Mouse (Mus musculus) midbrain, postnatal 0 days (tissue): Measurements from ENCODE around the gene Gm9918. TPM values are rescaled to one million over a fixed set of nuclear protein-coding genes. Genes with fewer than 3 reads are reported as not detected.

Source experiments
- ATAC-seq: fragments of 200-750 bp; cut with Nextera tagmentation; 2 replicates; pipeline ENCODE4 v1.8.0; 2017; ENCODE audit warnings: moderate number of reproducible peaks, mild to moderate bottlenecking, moderate TSS enrichment, moderate library complexity; ENCODE audit not compliant: low FRiP score
- DNase-seq: peaks from one replicate; pipeline ENCODE4 v3.0.0-alpha.2; 2015; ENCODE audit warnings: low spot score
- H3K27ac ChIP-seq: fragments of 300-500 bp; sonication (generic); 2 replicates; pipeline ENCODE4 v1.5.1; 2014; ENCODE audit warnings: low read depth, mild to moderate bottlenecking, low read length, mixed read lengths
- H3K27me3 ChIP-seq: fragments of 300-500 bp; sonication (generic); 2 replicates; pipeline ENCODE4 v1.6.1; 2014; ENCODE audit warnings: low read length, control low read depth, mixed read lengths; ENCODE audit not compliant: insufficient read depth
- H3K36me3 ChIP-seq: fragments of 300-500 bp; sonication (generic); 2 replicates; pipeline ENCODE4 v1.6.1; 2014; ENCODE audit warnings: low read length, control low read depth, mixed read lengths; ENCODE audit not compliant: insufficient read depth
- H3K4me1 ChIP-seq: fragments of 300-500 bp; sonication (generic); 2 replicates; pipeline ENCODE4 v1.6.1; 2014; ENCODE audit warnings: mild to moderate bottlenecking, control low read depth, antibody characterized with exemption, low read length, mixed read lengths; ENCODE audit not compliant: insufficient read depth
- H3K4me2 ChIP-seq: fragments of 300-500 bp; sonication (generic); 2 replicates; pipeline ENCODE4 v1.6.1; 2014; ENCODE audit warnings: low read depth, mild to moderate bottlenecking, low read length, mixed read lengths; ENCODE audit not compliant: poor library complexity, severe bottlenecking
- H3K4me3 ChIP-seq: fragments of 300-500 bp; sonication (generic); 2 replicates; pipeline ENCODE4 v1.5.1; 2014; ENCODE audit warnings: low read depth, mild to moderate bottlenecking, low read length, moderate library complexity
- H3K9ac ChIP-seq: fragments of 300-500 bp; sonication (generic); replicated peaks from 2 replicates; pipeline ENCODE4 v1.6.1; 2014; ENCODE audit warnings: mild to moderate bottlenecking, low read length, moderate library complexity, mixed read lengths; ENCODE audit not compliant: poor library complexity, severe bottlenecking
- H3K9me3 ChIP-seq: fragments of 300-500 bp; sonication (generic); 2 replicates; pipeline ENCODE4 v1.6.1; 2016; ENCODE audit warnings: low read length, control low read depth
- CTCF ChIP-seq: IDR thresholded peaks from 2 replicates; pipeline ENCODE4 v1.5.1; 2016; ENCODE audit warnings: antibody characterized with exemption, mild to moderate bottlenecking
- WGBS: fragments of 180-500 bp; shearing (Covaris S2); extraction: QIAGEN DNeasy Blood & Tissue Kit; methylation state at CpG from one replicate; pipeline ENCODE4 v1.1.7; 2014; 5-methylcytosine and 5-hydroxymethylcytosine counted together
- polyA plus RNA-seq: library from polyadenylated mRNA; unstranded; fragments of >200 nt; fragmentation: Nextera tagmentation; extraction: Ambion mirVana; gene quantifications from 2 replicates; pipeline ENCODE4 v1.2.1, GENCODE M21; 2015
- total RNA-seq: library from RNA; depleted of rRNA; stranded (reverse); fragments of >200 nt; gene quantifications from 2 replicates; pipeline ENCODE4 v1.2.3, GENCODE M21; 2014

Gm9918 gene
- total and polyA plus RNA-seq, 2 experiments from 2014 or later, result not detected

DNA sequence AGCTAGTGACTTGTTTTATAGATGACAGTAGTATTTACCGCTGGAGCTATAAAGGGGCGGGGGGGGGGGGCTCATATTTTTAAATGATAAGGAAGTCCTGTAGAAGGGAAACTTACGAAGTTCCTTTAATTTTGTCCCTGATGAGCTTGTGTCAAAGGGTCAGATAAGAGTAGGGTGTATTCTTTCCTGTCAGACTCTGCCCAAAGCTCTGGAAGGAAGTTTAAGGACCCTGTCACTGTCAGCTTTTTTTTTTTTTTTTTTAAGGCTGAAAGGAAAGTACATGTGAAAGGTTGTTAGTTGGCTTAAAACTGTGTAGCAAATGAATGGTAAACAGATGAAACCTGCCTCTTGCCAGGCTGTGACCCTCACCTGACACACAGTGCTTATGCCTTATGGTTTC lies 13.3 kb downstream of the Gm9918 start:
- peaks cover 6% of the 10 kb centered on the region; the same call in 1 of the 2 replicates for H3K4me1 ChIP-seq
- no peaks in the 10 kb centered on the region for H3K27me3 ChIP-seq
- TF ChIP-seq CTCF, result no peak
- H3K4me2 ChIP-seq, result no peak overlapping the region
- DNase-seq, result no peak
- H3K27ac ChIP-seq, result no peak overlapping the region
- H3K9me3 ChIP-seq, result no peaks in the 10 kb centered on the region
- peaks cover 20% of the 10 kb centered on the region for H3K36me3 ChIP-seq
- 80% methylated on average over 3 of the region's 3 CpGs for WGBS
- H3K9ac ChIP-seq, result no peak overlapping the region
- H3K4me3 ChIP-seq, result no peak overlapping the region
- ATAC-seq, result no peak

DNA sequence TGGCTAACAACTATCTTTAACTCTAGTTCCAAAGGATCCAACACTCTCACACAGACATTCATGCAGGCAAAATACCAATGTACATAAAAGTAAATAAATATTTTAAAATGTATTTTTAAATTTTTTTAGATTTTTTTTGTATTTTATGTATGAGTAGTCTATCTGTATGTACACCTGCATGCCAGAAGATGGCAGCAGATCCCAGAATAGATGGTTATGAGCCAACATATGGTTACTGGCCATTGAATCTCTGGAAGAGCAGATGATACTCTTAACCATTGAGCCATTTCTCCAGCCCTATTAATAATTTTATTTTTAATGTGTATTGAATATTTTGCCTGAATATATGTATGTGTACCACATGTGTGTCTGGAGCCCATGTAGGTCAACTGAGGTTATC lies 17.0 kb downstream of the Gm9918 start:
- TF ChIP-seq CTCF, result peak; percentile 77
- ATAC-seq, result no peak
- Histone ChIP-seq H3K4me2 (no peak overlapping the region), H3K27ac (no peak overlapping the region), H3K36me3 (peaks cover 4% of the 10 kb centered on the region; the same call in 1 of the 2 replicates), H3K4me3 (no peak overlapping the region), H3K9me3 (no peaks in the 10 kb centered on the region), H3K9ac (no peak overlapping the region), H3K4me1 (no peaks in the 10 kb centered on the region), H3K27me3 (no peaks in the 10 kb centered on the region)
- peak; percentile 46 for DNase-seq

DNA sequence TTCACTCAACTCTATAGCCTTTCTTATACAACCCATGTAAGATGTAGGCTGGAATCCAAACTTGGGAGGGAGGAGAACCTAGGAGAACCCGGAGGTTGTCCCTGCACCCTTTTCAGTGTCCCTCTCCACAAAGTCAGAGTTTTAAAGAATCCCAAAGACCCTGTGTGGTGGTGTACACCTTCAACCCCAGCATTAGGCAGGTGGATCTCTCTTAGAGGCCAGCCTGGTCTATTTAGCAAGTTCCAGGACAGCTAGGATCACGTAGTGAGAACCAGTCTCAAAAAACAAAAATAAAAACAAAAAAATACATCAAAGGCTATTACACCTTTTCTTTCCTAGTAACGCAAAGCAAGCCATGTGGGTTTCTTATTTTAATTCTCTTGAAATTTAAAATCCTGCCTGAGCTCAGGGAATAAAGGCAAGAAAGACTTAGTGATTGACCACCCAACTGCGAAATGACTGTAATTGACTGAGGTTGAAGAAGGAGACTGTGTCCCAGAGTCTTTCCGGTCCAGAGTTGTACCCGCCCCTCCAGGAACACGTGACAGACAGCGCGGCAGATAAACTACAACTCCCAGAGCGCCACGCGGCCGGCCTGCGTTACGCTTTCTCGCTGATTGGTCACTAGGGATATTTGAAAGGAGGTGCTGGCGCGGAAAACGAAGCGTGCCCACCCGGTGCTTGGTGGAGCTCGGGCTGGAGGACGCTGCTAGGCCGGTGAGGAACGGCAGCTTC lies 25.4 kb downstream of the Gm9918 start, which contains the start of gene Espl1:
Espl1 (plus strand) TSS at position 634 of the 735 bp plus-strand sequence.
- ATAC-seq (peak; percentile 97), DNase-seq (peak; percentile 96)
- Histone ChIP-seq H3K4me3 (peak within 1 kb of the TSS; percentile 52), H3K27ac (peak within 1 kb of the TSS; percentile 21), H3K4me2 (peak within 1 kb of the TSS; percentile 100), H3K9ac (peak within 1 kb of the TSS; percentile 9), H3K27me3 (no peaks in the 10 kb centered on the region), H3K4me1 (0 out of 2 replicates have a peak, but pooled peaks cover 3% of the 10 kb centered on the region), H3K36me3 (no peaks in the 10 kb centered on the region), H3K9me3 (no peaks in the 10 kb centered on the region)
- 7% methylated on average over 25 of the region's 25 CpGs for WGBS
- TF ChIP-seq CTCF, result 0 out of 2 replicates have a peak, but pooled peaks have one; percentile 1

DNA sequence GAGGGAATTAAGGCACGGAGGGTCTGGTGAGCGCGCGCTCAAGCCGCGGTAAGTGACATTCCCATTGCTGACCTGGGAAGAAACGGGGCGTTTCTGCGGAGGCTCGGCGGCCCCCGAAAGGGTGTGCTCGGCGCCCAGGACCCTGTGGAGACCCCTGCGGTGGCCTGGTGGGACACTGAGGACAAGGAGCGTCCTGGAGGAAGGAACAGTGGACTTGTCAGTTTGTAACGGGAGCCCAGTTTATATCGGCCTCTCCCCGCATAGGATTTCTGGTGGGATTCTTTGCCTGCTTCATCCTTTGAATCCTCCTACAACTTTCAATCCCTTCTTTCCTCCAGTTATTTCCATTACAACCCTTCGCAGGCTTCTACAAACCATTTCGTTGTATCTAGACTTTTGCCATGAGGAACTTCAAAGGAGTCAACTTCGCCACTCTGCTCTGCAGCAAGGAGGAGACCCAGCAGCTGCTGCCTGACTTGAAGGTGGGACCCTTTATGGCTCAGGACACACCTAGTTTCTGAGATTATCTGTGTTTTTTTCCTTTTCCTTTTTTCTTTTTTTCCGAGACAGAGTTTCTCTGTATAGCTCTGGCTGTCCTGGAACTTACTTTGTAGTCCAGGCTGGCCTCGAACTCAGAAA lies 26.1 kb downstream of the Gm9918 start:
- Histone ChIP-seq H3K4me1 (0 out of 2 replicates have a peak, but pooled peaks cover 3% of the 10 kb centered on the region), H3K27me3 (no peaks in the 10 kb centered on the region), H3K4me2 (peak overlapping the region; percentile 100), H3K4me3 (peak overlapping the region; percentile 52), H3K36me3 (no peaks in the 10 kb centered on the region), H3K9ac (no peak overlapping the region), H3K9me3 (no peaks in the 10 kb centered on the region), H3K27ac (no peak overlapping the region)
- no peak for DNase-seq
- 5% methylated on average over 24 of the region's 24 CpGs for WGBS
- TF ChIP-seq CTCF, result no peak
- ATAC-seq, result peak; percentile 20; the same call in 1 of the 2 replicates

- over 99% methylated on average over 6 of the region's 6 CpGs for WGBS
- DNase-seq (no peak), ATAC-seq (no peak)
- no peaks in the 10 kb centered on the region for H3K4me1 ChIP-seq
- no peaks in the 10 kb centered on the region for H3K36me3 ChIP-seq
- no peak overlapping the region for H3K4me2 ChIP-seq
- H3K27me3 ChIP-seq, result no peaks in the 10 kb centered on the region
- H3K27ac ChIP-seq, result no peak overlapping the region
- H3K9ac ChIP-seq, result no peak overlapping the region
- H3K4me3 ChIP-seq, result no peak overlapping the region
- TF ChIP-seq CTCF, result no peak
- no peaks in the 10 kb centered on the region for H3K9me3 ChIP-seq
Measured at GRCm38 (mm10) chr15:102302542-102302941, 32.2 kb downstream of the Gm9918 start.

DNA sequence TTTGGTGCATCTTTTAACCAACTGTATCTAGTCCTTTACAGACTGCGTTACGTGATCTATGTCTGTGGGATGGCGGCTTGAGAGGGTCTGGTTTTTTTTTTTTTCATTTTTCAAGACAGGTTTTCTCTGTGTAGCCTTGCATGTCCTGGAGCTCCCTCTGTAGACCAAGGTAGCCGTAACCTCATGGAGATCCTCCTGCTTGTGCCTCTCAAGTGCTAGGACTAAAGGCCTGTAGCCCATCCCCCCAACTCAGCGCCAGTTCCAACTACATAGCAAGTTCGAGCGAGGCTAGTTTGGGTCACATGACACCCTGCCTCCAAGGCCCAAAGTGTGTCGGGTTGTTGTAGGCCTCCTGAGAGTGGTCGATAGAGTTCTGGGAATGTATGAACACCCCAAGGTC lies 38.4 kb downstream of the Gm9918 start:
- ATAC-seq, result no peak
- TF ChIP-seq CTCF, result no peak
- Histone ChIP-seq H3K9ac (no peak overlapping the region), H3K4me3 (no peak overlapping the region), H3K27ac (no peak overlapping the region), H3K4me1 (no peaks in the 10 kb centered on the region), H3K4me2 (no peak overlapping the region), H3K27me3 (no peaks in the 10 kb centered on the region), H3K36me3 (no peaks in the 10 kb centered on the region), H3K9me3 (no peaks in the 10 kb centered on the region)
- DNase-seq, result no peak
- WGBS, result 89% methylated on average over 9 of the region's 9 CpGs
